Mouse (Mus musculus) frontal cortex, adult (tissue): Measurements from ENCODE around the gene Gtf2ird1.
A peak's percentile ranks its signal among the peaks of the same experiment; 100 is the strongest.

Source experiments
- ATAC-seq: cut with Nextera tagmentation; 2 replicates; pipeline ENCODE4 v1.9.2; 2017; ENCODE audit warnings: mild to moderate bottlenecking, moderate library complexity, mixed read lengths; ENCODE audit not compliant: low TSS enrichment

The Gtf2ird1 gene

DNA sequence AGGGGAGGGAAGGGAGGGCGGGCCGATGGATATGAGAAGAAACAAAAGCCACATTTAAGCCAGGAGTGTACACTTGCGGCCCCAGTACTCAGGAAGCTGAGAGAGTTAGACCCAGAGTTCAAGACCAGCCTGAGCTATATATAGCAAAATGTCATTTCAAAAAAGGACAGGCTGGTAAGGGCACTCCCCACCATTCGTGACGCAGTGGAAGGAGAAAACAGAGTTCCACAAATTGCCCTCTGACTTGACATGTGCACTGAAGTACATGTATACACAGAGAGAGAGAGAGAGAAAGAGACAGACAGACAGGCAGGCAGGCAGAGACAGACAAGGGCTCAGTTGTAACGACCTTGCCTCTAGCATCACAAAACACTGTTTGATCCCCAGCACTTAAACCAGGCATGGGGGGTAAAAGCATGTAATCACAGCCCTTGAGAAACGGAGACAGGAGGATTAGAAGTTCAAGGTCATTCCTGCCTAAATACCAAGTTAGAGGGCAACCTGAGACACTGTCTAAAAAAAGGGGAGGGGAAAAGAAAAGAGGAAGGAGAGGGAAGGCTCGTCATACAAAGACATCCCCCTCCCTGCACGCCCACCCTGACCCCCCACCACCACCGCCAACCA is 11.2 kb downstream of the Gtf2ird1 start:
- no peak for ATAC-seq

DNA sequence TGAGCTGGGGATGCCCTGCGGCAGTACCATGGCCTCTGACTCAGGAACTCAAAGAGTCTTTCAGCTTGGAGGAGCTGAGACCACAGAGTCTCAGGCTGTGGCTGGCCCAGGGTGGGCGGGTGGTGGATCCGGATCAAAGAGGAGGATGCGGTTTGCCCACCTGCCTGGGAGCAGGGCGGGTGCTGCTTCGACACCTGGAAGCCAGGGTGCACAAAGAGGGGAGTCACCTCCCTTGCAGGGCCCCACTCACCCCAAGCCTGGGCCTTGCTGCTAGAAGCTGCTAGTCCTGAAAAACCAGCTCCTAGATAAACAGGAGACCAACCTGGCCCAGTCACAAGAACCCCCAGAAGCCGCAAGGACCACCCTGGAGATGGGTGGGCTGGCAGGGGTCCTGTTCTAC is 12.0 kb downstream of the Gtf2ird1 start:
- no peak for ATAC-seq

DNA sequence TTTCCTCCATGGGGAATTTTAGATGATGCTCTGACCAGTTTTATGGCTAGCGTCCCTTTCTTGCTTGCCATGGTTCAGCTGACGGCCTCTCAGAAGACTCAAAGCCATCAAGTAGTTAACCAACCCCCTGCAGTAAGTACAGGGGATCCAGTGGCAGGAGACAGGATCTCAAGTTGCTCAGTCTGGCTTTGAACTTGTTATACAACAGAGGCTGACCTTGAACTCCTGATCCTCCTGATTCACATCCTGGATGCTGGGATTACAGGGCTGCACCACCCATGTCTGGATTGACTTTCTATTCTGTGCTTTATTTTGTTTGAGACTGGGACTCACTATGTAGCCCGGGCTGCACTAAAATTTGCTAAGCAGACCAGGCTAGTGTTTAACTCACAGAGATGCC is 14.4 kb downstream of the Gtf2ird1 start:
- ATAC-seq = no peak

DNA sequence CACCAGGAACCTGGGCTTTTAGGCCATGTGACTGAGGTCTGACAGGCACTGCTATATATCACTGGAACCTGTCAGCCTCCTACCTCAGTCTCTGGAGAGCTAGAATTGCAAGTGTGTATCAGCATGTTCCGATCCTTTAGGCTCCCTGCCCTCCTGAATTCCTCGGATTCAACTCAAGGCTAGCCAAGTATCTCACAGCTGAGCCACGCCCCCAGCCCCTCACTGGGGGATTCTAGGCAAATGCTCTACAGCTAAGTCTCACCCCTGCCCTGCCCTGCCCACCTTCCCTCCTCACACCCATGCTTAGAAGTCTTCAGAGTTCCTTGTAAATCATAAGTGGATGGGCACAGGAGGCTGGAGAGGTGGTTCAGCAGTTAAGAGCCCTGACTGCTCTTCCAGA is 15.4 kb downstream of the Gtf2ird1 start:
- ATAC-seq = no peak

DNA sequence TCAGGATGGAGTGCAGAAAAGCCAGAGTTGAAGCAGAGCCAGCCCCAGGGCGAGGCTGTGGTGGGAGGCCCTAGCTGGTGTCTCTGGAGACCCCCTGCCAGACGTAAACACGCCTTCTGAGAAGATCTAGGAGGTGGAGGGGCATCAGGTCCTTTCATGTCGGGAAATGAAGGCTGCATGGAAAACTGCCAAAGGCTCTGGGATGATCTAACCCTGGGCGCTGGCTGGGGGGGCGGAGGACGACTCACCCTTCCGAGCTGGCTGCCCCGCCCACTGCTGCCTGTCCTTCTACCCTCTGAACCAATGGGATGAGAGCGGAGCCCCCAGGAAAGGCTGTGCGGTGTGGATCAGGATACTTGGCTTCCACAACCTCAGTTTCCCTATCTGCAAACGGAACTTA is 16.4 kb downstream of the Gtf2ird1 start:
- ATAC-seq = no peak

DNA sequence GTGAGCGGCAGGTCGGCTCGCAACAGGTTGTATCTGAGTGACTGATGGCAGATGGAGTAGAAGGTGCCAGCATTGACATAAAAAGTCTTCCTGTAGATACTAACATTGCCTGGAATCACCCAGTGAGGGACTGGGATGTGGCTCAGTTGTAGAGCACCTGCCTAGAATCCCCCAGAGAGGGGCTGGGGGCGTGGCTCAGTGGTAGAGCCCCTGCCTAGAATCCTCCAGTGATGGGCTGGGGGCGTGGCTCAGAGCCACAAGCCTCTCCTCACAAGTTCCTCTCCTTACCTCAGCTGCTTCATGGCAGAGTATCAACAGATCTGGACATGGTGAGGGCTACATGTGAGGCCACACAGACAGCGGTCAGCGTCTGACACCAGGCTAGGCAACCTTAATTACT is 17.0 kb downstream of the Gtf2ird1 start:
- ATAC-seq = no peak

DNA sequence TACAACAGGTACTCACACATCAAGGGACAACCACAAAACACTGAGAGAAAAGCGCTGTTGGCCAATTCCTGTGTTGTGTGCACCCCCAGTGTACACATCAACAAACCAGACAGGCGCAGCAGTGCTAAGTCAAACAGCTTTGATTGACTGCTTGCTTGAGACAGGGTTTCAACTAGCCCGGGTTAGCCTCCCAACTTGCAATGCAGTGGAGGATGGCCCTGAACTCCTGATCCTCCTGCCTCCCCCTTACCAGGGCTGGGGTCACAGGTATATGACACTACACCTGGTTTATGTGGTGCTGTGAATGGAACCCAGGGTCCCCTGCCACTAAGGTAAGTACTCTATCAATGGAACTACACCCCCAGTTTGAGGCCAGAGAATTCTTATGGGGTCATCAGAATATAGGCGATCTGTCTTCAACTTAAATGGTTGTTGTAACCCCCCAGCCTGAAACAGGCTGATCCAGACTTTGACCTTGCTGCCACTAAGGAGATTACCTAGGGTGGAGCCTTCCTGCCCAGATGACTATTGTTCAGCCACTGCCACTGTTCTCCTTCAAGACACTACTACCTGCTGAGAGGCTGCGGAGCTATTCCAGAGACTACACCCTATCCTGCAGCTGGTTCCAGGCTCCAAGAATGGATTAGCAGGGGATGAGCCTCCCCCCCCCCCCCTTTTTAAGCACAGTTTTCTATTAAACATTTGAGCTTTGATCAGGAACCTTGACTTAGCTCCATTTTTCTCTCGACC is 17.7 kb downstream of the Gtf2ird1 start:
- ATAC-seq = no peak

DNA sequence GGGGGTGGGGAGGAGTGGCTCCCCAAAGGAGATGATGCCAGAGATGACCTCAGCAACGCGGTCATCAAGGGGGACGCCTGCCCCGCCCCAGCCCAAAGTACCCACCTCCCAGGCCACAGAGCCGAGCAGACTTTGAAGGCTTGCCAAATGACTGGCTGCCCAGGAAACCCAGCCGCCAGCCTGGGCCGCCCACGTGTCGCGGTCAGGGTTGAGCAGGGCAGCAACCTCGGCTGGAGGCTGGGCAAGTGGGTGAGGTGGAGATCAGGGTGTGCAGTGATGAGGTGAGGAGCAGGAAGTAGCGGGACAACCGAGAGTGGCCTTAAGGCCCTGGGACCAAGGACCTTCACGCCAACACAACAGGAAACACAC is 19.1 kb downstream of the Gtf2ird1 start:
- ATAC-seq = no peak

DNA sequence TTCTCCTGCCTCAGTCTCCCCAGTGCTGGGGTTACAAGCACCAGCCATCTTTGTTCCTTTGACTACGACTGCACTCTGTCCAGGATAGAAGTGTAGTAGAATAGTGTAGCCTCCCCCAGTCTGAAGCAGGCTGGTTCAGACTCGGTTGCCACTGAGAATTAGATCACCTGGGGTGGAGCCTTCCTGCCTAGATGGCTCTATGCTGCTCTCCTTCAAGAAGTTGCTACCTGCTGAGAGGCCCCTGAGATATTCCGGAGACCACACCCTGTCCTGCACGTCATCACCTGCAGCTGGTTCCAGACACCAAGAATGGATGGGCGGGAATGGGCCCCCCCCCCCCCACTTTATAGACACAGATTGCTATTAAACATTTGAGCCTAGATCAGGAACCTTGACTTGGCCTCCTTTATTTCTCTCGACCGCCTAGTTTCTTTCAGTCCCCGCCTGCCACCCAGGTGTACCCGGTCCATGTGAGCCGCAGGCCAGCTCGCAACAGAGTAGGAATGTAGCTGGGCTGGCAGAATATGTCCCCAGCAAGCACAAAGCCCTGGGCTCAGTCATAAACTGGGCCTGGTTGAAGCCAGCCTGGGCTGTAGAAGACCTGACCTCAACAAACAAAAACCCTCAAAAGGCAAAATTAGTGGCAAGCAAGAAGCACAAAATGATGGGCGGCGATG is 19.6 kb downstream of the Gtf2ird1 start:
- no peak for ATAC-seq

DNA sequence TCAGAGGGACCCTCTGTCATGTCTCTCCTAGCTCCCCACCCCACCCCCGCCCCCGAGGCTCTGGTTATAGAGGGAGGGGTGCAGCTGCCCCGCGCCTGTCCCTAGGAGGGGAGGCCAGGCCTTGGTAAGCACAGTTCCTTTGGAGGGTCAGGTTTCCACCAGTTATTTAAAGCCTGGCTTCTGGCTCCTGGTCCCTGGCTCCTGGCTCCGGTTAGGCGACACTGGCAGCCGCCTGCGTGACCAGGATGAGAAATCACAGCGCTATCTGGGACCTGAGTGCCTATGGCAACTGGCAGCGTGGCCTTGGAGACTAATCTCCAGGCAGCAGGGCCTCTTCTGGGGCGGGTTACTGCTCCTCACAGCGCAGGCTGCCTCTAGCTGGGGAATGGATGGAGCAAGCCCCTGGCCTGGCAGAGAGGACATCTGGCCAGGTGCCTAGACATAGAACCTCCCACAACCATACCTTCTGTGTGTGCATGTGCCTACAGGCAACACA is 20.6 kb downstream of the Gtf2ird1 start:
- ATAC-seq = 0 out of 2 replicates have a peak, but pooled peaks have one; percentile 20

DNA sequence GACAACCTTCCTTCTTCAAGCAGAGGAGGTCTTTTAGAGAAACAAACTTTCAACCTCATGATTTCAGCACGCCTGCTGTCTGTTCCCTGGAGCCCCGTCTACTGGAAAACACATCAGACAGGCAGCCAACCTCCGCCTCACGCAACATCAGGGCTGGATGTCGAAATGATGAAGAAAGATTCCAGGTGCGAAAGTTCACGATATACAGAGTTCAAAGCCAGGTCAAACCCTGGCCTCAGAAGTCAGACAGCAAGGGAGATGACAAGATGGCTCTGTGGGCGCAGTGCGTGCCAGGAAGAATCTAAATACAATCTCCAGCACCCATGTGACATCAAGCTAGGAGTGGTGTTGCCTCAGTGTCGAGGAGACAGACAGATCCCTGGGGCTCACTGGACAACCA is 23.4 kb downstream of the Gtf2ird1 start:
- no peak for ATAC-seq

DNA sequence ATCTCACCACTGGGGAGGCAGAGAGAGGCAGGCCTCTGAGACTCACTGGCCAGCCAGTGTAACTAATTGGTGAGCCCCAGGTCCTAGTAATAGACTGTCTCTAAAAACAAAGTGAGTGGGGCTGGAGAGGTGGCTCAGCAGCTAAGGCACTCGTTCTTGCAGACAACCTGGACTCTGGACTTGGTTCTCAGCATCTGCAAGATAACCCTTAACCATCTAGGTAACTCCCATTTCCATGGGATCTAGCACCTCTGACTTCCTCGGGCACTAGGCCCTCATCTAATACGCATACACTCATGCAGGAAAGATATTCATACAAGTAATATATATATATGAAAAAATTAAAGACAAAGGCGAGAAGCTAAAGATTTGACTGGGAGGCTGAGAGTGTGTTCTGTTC is 26.4 kb downstream of the Gtf2ird1 start:
- ATAC-seq = no peak

DNA sequence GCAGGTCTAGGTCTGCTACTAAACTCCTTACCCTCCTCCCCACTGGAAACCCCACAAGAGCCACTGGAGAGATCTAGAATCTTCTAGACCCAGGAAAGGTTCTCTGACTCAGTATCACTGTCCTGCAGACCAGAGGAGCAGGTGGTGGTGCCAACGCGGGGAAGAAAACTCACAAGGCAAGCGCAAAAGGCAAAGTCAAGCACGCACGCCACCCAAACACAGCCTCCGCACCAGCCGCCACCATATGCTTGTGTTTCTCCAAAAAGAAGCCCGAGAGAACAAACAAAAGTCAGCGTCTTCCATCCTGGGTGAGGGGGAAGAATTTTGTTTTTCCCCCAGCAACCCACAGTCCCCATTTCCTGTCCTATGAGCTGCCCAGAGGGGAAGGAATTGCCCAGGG is 28.9 kb downstream of the Gtf2ird1 start:
- peak; percentile 80 for ATAC-seq

DNA sequence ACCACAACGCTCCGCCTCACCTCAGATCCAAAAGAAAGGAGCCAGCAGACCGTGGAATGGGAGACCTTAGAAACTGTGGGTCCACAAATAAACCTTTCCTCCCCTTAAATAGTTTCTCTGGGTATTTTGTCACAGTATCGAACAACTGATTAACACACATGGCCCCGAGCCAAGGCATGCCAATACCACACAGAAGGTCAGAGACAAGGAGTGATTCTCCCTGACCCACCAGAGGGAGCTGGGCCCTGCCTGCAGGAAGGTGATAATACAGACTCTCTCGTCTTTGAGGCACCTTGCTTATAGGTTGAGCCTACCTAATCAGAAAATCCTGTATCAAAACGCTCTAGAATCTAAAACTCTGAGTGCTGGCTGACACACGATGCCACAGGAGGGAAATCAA is 30.9 kb downstream of the Gtf2ird1 start:
- no peak for ATAC-seq

DNA sequence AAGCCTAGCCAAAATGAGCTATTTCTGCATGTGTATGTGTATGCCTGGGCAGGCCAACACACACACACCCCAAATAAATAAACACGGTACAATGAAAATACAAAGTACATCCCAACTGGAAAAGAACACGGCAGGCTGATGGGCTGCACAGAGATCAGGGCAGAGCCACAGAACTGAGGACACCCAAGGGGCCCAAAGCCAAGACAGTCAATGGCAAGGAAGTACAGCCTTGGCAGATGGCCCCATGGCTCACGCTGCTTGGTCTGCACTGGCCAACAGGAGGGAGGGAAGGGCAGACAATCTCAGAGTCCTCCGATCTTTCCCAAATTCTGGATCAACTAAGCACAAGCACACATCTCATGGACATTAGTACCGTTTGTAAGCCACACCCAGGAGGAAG is 32.6 kb downstream of the Gtf2ird1 start:
- no peak for ATAC-seq

DNA sequence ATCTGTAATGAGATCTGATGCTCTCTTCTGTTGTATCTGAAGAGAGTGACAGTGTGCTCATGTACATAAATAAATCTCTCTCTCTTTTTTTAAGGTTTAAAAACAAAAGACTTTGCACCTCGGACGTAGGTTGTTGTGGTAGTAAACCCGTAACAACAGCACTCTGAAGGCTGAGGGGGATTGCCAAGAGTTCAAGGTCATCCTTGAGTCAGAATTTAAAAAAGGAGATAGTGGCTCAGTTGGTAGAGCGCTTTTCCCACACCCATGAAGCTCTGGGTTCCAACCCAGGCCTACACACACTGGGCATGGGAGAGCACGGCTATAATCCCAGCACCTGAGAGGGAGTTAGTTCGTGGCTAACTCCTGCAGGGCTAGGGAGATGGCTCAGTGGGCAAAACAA is 33.1 kb downstream of the Gtf2ird1 start:
- ATAC-seq = no peak

DNA sequence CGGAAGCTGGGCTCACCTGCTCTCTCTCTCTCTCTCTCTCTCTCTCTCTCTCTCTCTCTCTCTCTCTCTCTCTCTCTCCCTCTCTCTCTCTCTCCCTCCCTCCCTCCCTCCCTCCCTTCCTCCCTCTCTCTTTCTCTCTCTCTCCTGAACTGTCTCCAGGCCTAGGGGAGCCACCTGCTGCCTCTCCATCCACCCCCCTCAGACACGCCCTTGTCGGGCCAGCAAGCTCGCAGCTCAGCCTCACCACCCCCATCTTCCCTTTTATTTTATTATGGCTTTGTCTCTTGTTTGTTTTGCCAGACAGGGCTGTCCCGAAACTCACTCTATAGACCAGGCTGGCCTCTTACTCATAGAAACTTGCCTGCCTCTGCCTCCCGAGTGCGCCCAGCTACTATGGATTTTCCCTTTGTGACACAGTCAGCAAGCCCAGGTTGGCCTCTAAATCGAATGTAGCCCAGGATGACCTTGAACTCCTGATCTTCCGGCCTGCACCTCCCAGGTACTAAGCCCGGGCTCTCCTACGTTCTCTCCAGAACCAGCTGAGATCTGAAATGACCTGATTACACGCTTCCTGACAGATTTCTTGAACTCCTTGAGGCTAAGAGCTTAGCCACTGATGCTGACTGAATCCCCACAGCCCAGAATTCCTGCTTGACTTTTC is 34.1 kb downstream of the Gtf2ird1 start:
- ATAC-seq = no peak

DNA sequence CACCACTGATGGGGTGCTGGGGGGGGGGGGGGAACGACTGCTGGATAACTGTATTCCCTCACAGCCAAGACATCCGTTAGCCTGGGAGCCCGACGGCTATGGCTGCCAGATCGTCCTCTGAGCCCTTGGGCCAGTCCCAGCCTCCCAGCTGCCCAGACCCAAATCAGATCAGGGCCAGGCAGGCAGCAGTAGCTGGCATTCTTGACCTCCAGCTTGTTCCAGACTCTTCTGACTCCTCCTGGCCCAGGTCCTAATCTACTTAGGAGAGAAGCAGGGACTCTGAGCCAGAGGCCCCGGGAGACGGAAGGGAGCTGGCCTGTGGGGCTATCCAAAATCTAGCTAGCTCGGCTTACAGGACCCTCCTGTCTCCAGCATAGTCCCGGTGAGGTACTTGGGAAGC is 35.5 kb downstream of the Gtf2ird1 start:
- no peak for ATAC-seq

DNA sequence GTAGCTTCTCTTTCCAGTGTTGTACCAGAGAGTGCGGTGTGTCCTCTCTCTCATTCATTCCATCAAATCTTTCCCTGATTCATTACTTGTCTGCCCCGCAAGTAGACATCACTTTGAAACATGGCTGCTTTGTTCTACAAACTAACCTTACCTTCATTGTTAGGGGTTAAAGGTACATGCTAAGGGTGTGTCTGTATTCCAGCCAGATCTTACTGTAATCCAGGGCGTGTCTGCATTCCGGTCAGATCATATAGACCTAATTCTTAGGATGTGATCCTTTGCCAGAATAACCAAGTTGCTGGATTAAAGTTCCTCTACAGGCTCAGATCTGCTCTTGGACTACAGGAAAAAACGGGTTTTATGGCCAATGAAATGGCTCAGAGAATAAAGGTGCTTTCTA is 36.8 kb downstream of the Gtf2ird1 start:
- ATAC-seq = no peak

DNA sequence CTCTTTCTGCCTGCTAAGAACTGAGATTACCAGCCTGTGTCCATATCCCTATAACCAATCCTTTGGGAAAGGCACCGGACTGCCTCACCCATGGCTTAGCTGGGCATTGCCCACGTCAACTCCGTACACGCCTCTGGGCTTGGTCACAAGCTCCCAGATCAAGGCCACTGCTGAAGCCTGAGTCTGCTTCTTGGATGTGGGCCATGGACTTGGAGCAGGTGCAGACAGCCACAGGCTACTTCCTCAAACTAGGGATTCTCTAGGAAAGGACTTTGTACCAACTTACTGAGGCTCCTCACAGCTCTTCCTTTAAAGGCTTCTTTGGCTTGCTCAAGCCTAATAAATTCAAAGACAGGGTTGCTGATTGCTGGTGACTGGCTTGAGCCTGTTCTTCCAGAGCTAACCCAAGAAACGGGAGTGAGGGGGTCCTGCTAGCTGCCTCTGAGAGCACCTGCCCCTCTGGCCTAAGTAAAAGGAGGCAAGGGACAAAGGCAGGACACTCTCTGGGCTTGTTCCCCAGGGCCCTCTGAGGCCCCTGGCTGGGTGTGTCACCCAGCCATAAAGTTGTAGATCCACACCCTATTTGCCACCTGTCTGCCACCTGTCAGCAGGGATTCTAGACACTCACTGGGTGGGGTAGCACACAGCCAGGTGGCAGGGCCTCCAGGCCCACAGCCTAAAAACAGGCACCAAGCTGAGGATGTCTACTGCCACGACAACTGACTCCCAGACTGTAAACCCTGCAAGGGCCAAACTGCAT is 38.0 kb downstream of the Gtf2ird1 start:
- no peak for ATAC-seq

DNA sequence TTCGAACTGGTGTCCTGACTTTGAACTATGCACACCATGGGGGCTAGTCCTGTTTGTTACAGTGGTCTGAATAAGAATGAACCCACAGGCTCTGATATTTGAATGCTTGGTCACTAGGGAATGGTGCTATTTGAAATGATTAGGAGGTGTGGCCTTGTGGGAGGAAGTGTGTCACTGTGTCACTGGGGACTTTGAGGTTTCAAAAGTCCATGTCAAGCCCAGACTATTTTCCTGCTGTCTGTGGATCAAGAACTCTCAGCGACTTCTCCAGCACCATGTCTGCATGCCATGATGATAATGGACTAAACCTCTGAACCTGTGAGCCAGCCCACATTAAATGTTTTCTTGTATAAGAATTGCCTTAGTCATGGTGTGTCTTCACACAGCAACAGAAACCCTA is 44.2 kb downstream of the Gtf2ird1 start:
- no peak for ATAC-seq

DNA sequence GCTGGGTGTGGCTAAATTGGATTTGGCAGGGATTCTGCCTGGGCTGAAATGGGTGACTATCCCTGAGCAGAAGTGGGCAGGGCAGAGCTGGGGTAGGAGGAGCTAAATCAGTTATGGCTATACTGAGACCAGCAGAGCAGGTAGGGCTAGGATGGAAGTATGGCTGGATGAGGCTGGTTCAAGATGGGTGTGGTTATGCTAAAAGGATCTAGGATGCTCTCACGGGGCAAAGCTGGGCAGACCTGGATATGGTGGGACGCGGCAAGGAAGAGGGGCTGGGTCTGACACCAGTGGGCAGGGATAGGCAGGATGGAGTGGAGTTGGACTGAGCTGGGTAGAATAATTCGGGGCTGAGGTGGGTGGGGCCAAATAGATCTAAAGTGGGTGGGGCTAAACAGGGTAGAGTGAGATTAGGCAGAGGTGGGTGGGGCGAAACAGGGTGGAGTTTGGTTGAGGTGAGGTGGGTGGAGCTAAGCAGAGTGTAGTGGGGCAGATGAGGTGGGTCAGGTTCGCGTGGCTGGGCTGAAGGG is 46.1 kb downstream of the Gtf2ird1 start:
- no peak for ATAC-seq
